Mouse (Mus musculus): ENCODE results near the gene 1700013F07Rik. TPM values are rescaled to one million over a fixed set of nuclear protein-coding genes. Genes with fewer than 3 reads are reported as not detected.
A peak's percentile ranks its signal among the peaks of the same experiment; 100 is the strongest.
"Not testable (repeated sequence)": the region's sequence is repeated elsewhere in the genome, so short reads cannot be mapped to it uniquely, and the experiment has no call there.

1700013F07Rik gene
- polyA plus RNA-seq, 1 experiment = 743 TPM

DNA sequence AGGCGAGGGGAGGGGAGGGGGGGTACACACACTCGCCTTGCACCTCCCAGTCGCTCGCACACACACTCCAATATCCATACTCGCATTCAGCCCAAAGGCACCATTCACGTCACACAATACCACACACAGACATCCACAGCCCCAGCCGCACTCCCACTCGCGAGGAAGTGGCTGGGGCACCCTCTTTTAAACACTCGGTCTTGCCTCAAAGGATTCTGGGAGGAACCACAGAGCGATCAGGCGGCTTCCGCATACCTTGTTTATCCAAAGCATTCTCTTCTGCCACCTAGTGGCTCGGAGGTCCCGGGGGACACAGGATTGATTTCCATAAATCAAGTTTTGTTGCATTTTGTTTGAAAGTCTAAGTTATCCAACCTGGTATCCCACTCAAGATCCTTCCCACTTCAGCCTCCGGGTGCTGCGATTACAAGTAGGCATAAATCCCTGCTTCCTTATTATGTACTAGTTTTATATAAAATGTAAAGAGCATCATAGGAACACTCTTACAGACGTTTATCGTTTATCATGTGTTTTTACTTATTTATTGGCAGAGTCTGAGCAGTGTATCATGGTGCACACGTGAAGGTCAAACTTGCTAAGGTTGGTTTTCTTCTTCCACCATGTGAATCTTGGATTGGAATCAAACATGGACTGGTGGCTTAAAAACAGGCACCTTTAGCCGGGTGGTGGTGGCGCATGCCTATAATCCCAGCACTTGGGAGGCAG is 20.8 kb downstream of the 1700013F07Rik start:
- Histone ChIP-seq H3K27me3 (ENCODE audit: control insufficient read depth, insufficient read depth, low read length) (no peaks in the 10 kb centered on the region), H3K4me1 (ENCODE audit: control insufficient read depth, insufficient read depth, low read length) (no peaks in the 10 kb centered on the region; the same call in 1 of the 2 replicates), H3K4me3 (ENCODE audit: control insufficient read depth, low read depth, low read length) (peak overlapping the region; percentile 87), H3K36me3 (ENCODE audit: control insufficient read depth, insufficient read depth, low read length) (no peaks in the 10 kb centered on the region; the same call in 1 of the 2 replicates), H3K27ac (ENCODE audit: control insufficient read depth, insufficient read depth, low read depth, low read length) (no peak overlapping the region)
- TF ChIP-seq CTCF (IDR thresholded peaks at IDR 0.05; ENCODE audit: control insufficient read depth, insufficient read depth, insufficient replicate concordance, low read depth, low read length) = peak; percentile 67; the same call in 1 of the 2 replicates
- peak; percentile 100 for TF ChIP-seq POLR2A (IDR thresholded peaks at IDR 0.05; ENCODE audit: control insufficient read depth, low read depth, low read length)

- TF ChIP-seq POLR2A (IDR thresholded peaks at IDR 0.05; ENCODE audit: control insufficient read depth, low read depth, low read length) (no peak), CTCF (IDR thresholded peaks at IDR 0.05; ENCODE audit: control insufficient read depth, insufficient read depth, insufficient replicate concordance, low read depth, low read length) (no peak)
- Histone ChIP-seq H3K4me3 (ENCODE audit: control insufficient read depth, low read depth, low read length) (no peak overlapping the region), H3K4me1 (ENCODE audit: control insufficient read depth, insufficient read depth, low read length) (no peaks in the 10 kb centered on the region; the same call in 1 of the 2 replicates), H3K27me3 (ENCODE audit: control insufficient read depth, insufficient read depth, low read length) (no peaks in the 10 kb centered on the region), H3K36me3 (ENCODE audit: control insufficient read depth, insufficient read depth, low read length) (no peaks in the 10 kb centered on the region; the same call in 1 of the 2 replicates), H3K27ac (ENCODE audit: control insufficient read depth, insufficient read depth, low read depth, low read length) (no peak overlapping the region)
Observed at GRCm38 (mm10) chr3:108557888-108558287, 23.9 kb downstream of the 1700013F07Rik start.

GRCm38 (mm10) chr3:108562133-108562730 is 28.3 kb downstream of the 1700013F07Rik start, which contains the start of gene Tmem167b:
Tmem167b (minus strand) TSS chr3:108562466.
- Histone ChIP-seq H3K27ac (ENCODE audit: control insufficient read depth, insufficient read depth, low read depth, low read length) (peak within 1 kb of the TSS; percentile 96), H3K4me1 (ENCODE audit: control insufficient read depth, insufficient read depth, low read length) (no peaks in the 10 kb centered on the region; the same call in 1 of the 2 replicates), H3K4me3 (ENCODE audit: control insufficient read depth, low read depth, low read length) (peak within 1 kb of the TSS; percentile 98), H3K36me3 (ENCODE audit: control insufficient read depth, insufficient read depth, low read length) (no peaks in the 10 kb centered on the region; the same call in 1 of the 2 replicates), H3K27me3 (ENCODE audit: control insufficient read depth, insufficient read depth, low read length) (no peaks in the 10 kb centered on the region)
- TF ChIP-seq CTCF (IDR thresholded peaks at IDR 0.05; ENCODE audit: control insufficient read depth, insufficient read depth, insufficient replicate concordance, low read depth, low read length) = no peak
- peak; percentile 89 for TF ChIP-seq POLR2A (IDR thresholded peaks at IDR 0.05; ENCODE audit: control insufficient read depth, low read depth, low read length)

- Histone ChIP-seq H3K27ac (ENCODE audit: control insufficient read depth, insufficient read depth, low read depth, low read length) (peak overlapping the region; percentile 83), H3K4me1 (ENCODE audit: control insufficient read depth, insufficient read depth, low read length) (no peaks in the 10 kb centered on the region; the same call in 1 of the 2 replicates)
Observed at GRCm38 (mm10) chr3:108562777-108563271, 28.9 kb downstream of the 1700013F07Rik start.

GRCm38 (mm10) chr3:108563309-108563708 is 29.4 kb downstream of the 1700013F07Rik start:
- peak overlapping the region; percentile 83 for H3K27ac ChIP-seq (ENCODE audit: control insufficient read depth, insufficient read depth, low read depth, low read length)
- peak overlapping the region; percentile 98; the same call in 1 of the 2 replicates for H3K4me3 ChIP-seq (ENCODE audit: control insufficient read depth, low read depth, low read length)
- no peaks in the 10 kb centered on the region for H3K36me3 ChIP-seq (ENCODE audit: control insufficient read depth, insufficient read depth, low read length)
- no peaks in the 10 kb centered on the region; the same call in 1 of the 2 replicates for H3K4me1 ChIP-seq (ENCODE audit: control insufficient read depth, insufficient read depth, low read length)
- H3K27me3 ChIP-seq (ENCODE audit: control insufficient read depth, insufficient read depth, low read length) = no peaks in the 10 kb centered on the region
- TF ChIP-seq CTCF (IDR thresholded peaks at IDR 0.05; ENCODE audit: control insufficient read depth, insufficient read depth, insufficient replicate concordance, low read depth, low read length) (no peak), POLR2A (IDR thresholded peaks at IDR 0.05; ENCODE audit: control insufficient read depth, low read depth, low read length) (no peak)

More at GRCm38 (mm10) chr3:108562777-108563271, 28.9 kb downstream of the 1700013F07Rik start:
- H3K27me3 ChIP-seq (ENCODE audit: control insufficient read depth, insufficient read depth, low read length) = no peaks in the 10 kb centered on the region
- TF ChIP-seq CTCF (IDR thresholded peaks at IDR 0.05; ENCODE audit: control insufficient read depth, insufficient read depth, insufficient replicate concordance, low read depth, low read length) (no peak), POLR2A (IDR thresholded peaks at IDR 0.05; ENCODE audit: control insufficient read depth, low read depth, low read length) (no peak)
- H3K36me3 ChIP-seq (ENCODE audit: control insufficient read depth, insufficient read depth, low read length) = no peaks in the 10 kb centered on the region; the same call in 1 of the 2 replicates
- H3K4me3 ChIP-seq (ENCODE audit: control insufficient read depth, low read depth, low read length) = peak overlapping the region; percentile 98

DNA sequence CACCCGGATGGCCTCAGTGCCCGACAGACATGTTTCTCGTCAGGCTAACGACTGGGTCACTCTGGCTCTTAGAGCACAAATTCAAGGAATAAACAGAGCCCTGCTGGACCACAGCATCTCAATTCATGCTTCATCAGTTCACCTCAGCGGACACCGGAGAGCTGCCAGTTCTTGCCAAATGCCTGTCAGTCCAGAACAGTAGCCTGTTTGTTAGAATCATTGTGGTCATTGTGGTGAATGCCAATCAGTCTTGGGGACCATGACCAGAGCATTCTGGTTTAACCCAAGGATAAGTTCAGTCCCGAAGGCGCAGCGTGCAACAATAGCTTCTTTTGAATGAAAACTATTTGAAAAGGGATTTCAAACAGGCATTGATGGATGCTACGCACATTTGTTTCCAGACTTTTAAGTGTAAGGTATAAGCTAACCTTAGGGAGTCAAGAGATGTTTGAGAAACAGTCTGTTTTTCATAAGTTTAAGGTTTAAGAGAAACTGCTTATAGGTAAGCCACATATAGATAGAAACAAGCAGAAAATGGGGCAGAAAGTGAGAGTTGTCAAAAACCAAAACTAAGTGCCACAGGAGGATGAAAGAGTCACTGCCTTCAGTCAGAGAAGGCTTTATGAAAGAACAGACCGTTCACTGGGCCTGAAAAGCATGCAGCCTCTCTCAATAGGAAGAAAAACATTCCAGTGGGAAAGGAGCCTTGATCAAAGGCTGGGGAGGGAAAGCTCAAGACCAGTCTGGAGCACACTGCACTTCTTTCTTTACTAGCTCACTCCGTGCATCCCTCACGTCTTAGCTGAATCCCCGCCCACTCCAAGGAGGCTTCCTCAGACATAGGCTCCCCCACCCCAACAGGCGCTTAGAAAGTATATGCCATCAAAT is 34.3 kb downstream of the 1700013F07Rik start:
- no peak for TF ChIP-seq CTCF (IDR thresholded peaks at IDR 0.05; ENCODE audit: control insufficient read depth, insufficient read depth, insufficient replicate concordance, low read depth, low read length)
- TF ChIP-seq POLR2A (IDR thresholded peaks at IDR 0.05; ENCODE audit: control insufficient read depth, low read depth, low read length) = no peak
- H3K4me3 ChIP-seq (ENCODE audit: control insufficient read depth, low read depth, low read length) = no peak overlapping the region
- H3K27ac ChIP-seq (ENCODE audit: control insufficient read depth, insufficient read depth, low read depth, low read length) = no peak overlapping the region
- H3K36me3 ChIP-seq (ENCODE audit: control insufficient read depth, insufficient read depth, low read length) = no peaks in the 10 kb centered on the region
- peaks cover 3% of the 10 kb centered on the region for H3K4me1 ChIP-seq (ENCODE audit: control insufficient read depth, insufficient read depth, low read length)
- H3K27me3 ChIP-seq (ENCODE audit: control insufficient read depth, insufficient read depth, low read length) = no peaks in the 10 kb centered on the region

- not testable (repeated sequence) for H3K36me3 ChIP-seq (ENCODE audit: control insufficient read depth, insufficient read depth, low read length); H3K4me1 ChIP-seq (ENCODE audit: control insufficient read depth, insufficient read depth, low read length); H3K4me3 ChIP-seq (ENCODE audit: control insufficient read depth, low read depth, low read length); H3K27ac ChIP-seq (ENCODE audit: control insufficient read depth, insufficient read depth, low read depth, low read length); H3K27me3 ChIP-seq (ENCODE audit: control insufficient read depth, insufficient read depth, low read length)
Observed at GRCm38 (mm10) chr3:108569636-108570035, 35.7 kb downstream of the 1700013F07Rik start.
